Mouse (Mus musculus) adrenal gland, postnatal 36 days (tissue): ENCODE measurements at regions not wholly inside any gene's neighbourhood (a gene's known extent, or its start where the extent isn't known, plus 50 kb on each side); places are given as distances from the start of the nearest gene placed in this dataset. TPM values are rescaled to one million over a fixed set of nuclear protein-coding genes. Genes with fewer than 3 reads are reported as not detected.
A peak's percentile ranks its signal among the peaks of the same experiment; 100 is the strongest.

Source experiments
- DNase-seq, 2 experiments: peaks; one replicate each; pipeline ENCODE4 v3.0.0; 2021; ENCODE audit warnings: mixed read lengths in 1 of 2
- microRNA-seq: library from miRNA; unstranded; fragments of <30 nt; microRNA quantifications from one replicate; pipeline ENCODE4 v1.2.0, GENCODE M21; 2021

- no peak for DNase-seq
Measured at GRCm38 (mm10) chr14:64594811-64595522, 490.9 kb downstream of the Prss52 start.

GRCm38 (mm10) chr14:64595523-64595889 is 491.4 kb downstream of the Prss52 start:
- peak in 1 of 2 experiments; percentile 6 for DNase-seq

GRCm38 (mm10) chr14:64595891-64596290 is 491.8 kb downstream of the Prss52 start:
- DNase-seq, result no peak

GRCm38 (mm10) chr14:64597218-64597617 is 493.1 kb downstream of the Prss52 start:
- no peak for DNase-seq

Small RNAs in the stretch of these regions (microRNA-seq; reads per million reads assigned to microRNA genes)
- gene Mir124a-1 (not detected), gene Mir3078 (not detected)
